Mouse (Mus musculus) ovary, adult 18-20 months (tissue): ENCODE data around the gene Stx17.
A peak's percentile ranks its signal among the peaks of the same experiment; 100 is the strongest.

Experiments used
- DNase-seq: peaks from one replicate; pipeline ENCODE4 v3.0.0; 2022; ENCODE audit warnings: low spot score, mixed read lengths

Gene Stx17

GRCm38 (mm10) chr4:48163851-48164250 is 39.1 kb downstream of the Stx17 start:
- DNase-seq = no peak

- no peak for DNase-seq
Measured at GRCm38 (mm10) chr4:48175666-48176065, 51.0 kb downstream of the Stx17 start.

GRCm38 (mm10) chr4:48180922-48181321 is 56.2 kb downstream of the Stx17 start:
- no peak for DNase-seq

DNA sequence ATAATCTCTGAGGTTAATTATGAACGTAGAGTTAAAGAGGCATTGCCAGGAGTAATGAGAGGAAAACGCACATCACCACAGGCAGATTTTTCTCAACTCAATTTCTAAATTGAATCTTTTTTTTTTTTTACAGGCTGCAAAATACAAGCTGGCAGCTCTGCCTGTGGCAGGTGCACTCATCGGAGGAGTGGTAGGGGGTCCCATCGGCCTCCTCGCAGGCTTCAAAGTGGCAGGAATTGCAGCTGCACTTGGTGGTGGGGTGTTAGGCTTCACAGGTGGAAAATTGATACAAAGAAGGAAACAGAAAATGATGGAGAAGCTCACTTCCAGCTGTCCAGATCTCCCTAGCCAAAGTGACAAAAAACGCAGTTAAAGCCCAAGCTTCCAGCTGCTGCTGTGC is 56.7 kb downstream of the Stx17 start:
- no peak for DNase-seq

GRCm38 (mm10) chr4:48182115-48182806 is 57.5 kb downstream of the Stx17 start:
- no peak for DNase-seq

- no peak for DNase-seq
Measured at GRCm38 (mm10) chr4:48197925-48198324, 73.2 kb downstream of the Stx17 start.

GRCm38 (mm10) chr4:48198447-48198846 is 73.7 kb downstream of the Stx17 start:
- DNase-seq = no peak

- no peak for DNase-seq
Measured at GRCm38 (mm10) chr4:48203564-48203963, 78.8 kb downstream of the Stx17 start.

DNA sequence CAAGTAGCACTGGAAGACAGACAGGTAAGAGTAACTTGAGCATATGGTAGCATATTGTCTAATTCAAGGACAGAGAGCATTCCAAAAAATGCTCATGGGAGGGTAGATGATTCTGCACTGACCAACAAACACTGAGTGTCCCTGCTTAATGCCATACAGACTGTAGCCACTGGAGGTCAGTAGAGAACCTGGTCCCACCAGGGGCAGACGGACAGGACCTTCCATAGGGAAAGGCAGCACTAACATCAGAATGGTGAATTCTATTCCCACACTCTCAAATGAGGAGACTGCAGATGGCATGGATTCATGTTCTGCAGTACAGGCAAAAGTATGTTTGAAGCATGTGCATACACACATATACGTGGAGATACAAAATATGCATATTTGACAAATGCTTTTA is 100.5 kb downstream of the Stx17 start:
- DNase-seq = peak; percentile 26

- DNase-seq = no peak
Measured at GRCm38 (mm10) chr4:48225604-48226003, 100.9 kb downstream of the Stx17 start.

DNA sequence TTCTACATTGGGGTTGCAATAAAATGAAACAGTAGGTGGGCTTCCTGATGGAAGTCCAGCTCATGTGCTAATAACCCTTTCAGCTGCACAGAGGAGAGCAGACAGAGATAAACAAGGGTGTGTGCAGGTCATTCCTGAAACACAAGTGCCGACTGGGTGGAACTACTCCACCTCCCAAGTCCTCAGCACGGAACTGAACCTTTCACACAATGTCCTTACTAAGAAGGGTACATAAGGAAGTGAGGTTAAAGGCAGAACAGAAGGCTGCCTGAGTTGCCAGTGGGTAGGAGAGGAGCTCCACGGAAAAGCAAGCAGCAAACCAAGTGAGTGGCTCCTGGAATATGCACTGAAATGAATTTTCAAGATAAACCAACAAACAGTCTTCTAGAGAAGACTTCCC is 102.1 kb downstream of the Stx17 start:
- no peak for DNase-seq
